Mouse (Mus musculus) stomach, postnatal 0 days (tissue): ENCODE data around the gene Ano10. TPM values are rescaled to one million over a fixed set of nuclear protein-coding genes. Genes with fewer than 3 reads are reported as not detected.
A peak's percentile ranks its signal among the peaks of the same experiment; 100 is the strongest.

Experiments used
- ATAC-seq: fragments of 200-750 bp; cut with Nextera tagmentation; 2 replicates; pipeline ENCODE4 v1.8.0; 2017; ENCODE audit not compliant: low FRiP score, low TSS enrichment
- DNase-seq: peaks from one replicate; pipeline ENCODE4 v3.0.0-alpha.2; 2016; ENCODE audit warnings: low spot score
- H3K27ac ChIP-seq: fragments of 300-500 bp; sonication (generic); replicated peaks from 2 replicates; pipeline ENCODE4 v1.5.1; 2014; ENCODE audit warnings: mild to moderate bottlenecking, control low read depth
- H3K27me3 ChIP-seq: fragments of 300-500 bp; sonication (generic); 2 replicates; pipeline ENCODE4 v1.6.1; 2014; ENCODE audit warnings: low read length; ENCODE audit not compliant: control insufficient read depth, insufficient read depth
- H3K36me3 ChIP-seq: fragments of 300-500 bp; sonication (generic); 2 replicates; pipeline ENCODE4 v1.6.1; 2014; ENCODE audit warnings: low read length, mixed read lengths; ENCODE audit not compliant: control insufficient read depth, insufficient read depth
- H3K4me1 ChIP-seq: fragments of 300-500 bp; sonication (generic); replicated peaks from 2 replicates; pipeline ENCODE4 v1.6.1; 2014; ENCODE audit warnings: antibody characterized with exemption; ENCODE audit not compliant: control insufficient read depth, insufficient read depth
- H3K4me2 ChIP-seq: fragments of 300-500 bp; sonication (generic); replicated peaks from 2 replicates; pipeline ENCODE4 v1.6.1; 2014; ENCODE audit warnings: low read depth, mild to moderate bottlenecking, control low read depth, moderate library complexity
- H3K4me3 ChIP-seq: fragments of 300-500 bp; sonication (generic); 2 replicates; pipeline ENCODE4 v1.5.1; 2014; ENCODE audit warnings: low read depth, low read length, control low read depth
- H3K9ac ChIP-seq: fragments of 300-500 bp; sonication (generic); 2 replicates; pipeline ENCODE4 v1.6.1; 2014; ENCODE audit warnings: mild to moderate bottlenecking, low read length, control low read depth, mixed read lengths
- H3K9me3 ChIP-seq: fragments of 300-500 bp; sonication (generic); 2 replicates; pipeline ENCODE4 v1.6.1; 2016; ENCODE audit warnings: low read length; ENCODE audit not compliant: control insufficient read depth
- CTCF ChIP-seq: IDR thresholded peaks from 2 replicates; pipeline ENCODE4 v1.5.1; 2016; ENCODE audit warnings: antibody characterized with exemption, low read depth, mild to moderate bottlenecking, moderate library complexity
- EP300 ChIP-seq: optimal IDR thresholded peaks from 2 replicates; pipeline ENCODE3; 2016; ENCODE audit warnings: antibody characterized with exemption
- WGBS: fragments of 180-500 bp; shearing (Covaris S2); extraction: QIAGEN DNeasy Blood & Tissue Kit; methylation state at CpG from one replicate; pipeline ENCODE4 v1.1.7; 2014; 5-methylcytosine and 5-hydroxymethylcytosine counted together
- polyA plus RNA-seq: library from polyadenylated mRNA; unstranded; fragments of >200 nt; fragmentation: Nextera tagmentation; extraction: Ambion mirVana; gene quantifications from 2 replicates; pipeline ENCODE4 v1.2.1, GENCODE M21; 2015

Gene Ano10
- polyA plus RNA-seq, 1 experiment from 2014 or later = 30.8 TPM

GRCm38 (mm10) chr9:122233316-122233971, 60.8 kb downstream of the Ano10 start:
- Histone ChIP-seq H3K27me3 (no peaks in the 10 kb centered on the region), H3K9me3 (no peaks in the 10 kb centered on the region), H3K9ac (no peak overlapping the region), H3K27ac (no peak overlapping the region), H3K4me2 (no peak overlapping the region), H3K4me3 (no peak overlapping the region), H3K36me3 (0 out of 2 replicates have a peak, but pooled peaks cover 4% of the 10 kb centered on the region), H3K4me1 (no peaks in the 10 kb centered on the region)
- TF ChIP-seq CTCF (no peak), EP300 (no peak)
- WGBS = 81% methylated on average over 8 of the region's 8 CpGs
- DNase-seq (no peak), ATAC-seq (no peak)

DNA sequence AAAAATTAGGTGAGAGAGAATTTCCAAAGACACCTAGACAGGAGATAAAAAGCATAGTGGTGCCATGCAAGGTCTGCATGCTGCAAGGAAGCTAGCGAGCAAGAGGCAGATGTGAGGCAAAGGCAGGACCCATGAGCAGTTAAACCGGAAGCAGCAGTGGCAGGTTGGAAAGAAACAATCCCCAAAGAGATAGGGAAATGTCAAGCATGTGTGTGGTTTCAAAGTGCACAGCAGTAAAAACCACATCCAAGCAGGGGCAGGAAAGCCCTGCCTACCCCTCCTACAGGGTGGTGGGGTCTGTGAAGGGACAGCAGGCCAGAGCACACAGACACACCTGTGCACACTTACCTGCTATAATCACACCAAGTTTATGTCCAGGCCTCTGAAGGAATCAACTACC, 61.3 kb downstream of the Ano10 start:
- H3K9me3 ChIP-seq = no peaks in the 10 kb centered on the region
- H3K4me3 ChIP-seq = no peak overlapping the region
- DNase-seq (no peak), ATAC-seq (no peak)
- WGBS = 67% methylated on average over 2 of the region's 2 CpGs
- TF ChIP-seq EP300 = no peak
- TF ChIP-seq CTCF = no peak
- 0 out of 2 replicates have a peak, but pooled peaks cover 4% of the 10 kb centered on the region for H3K36me3 ChIP-seq
- H3K4me1 ChIP-seq = no peaks in the 10 kb centered on the region
- no peak overlapping the region for H3K4me2 ChIP-seq
- no peak overlapping the region for H3K27ac ChIP-seq
- no peak overlapping the region for H3K9ac ChIP-seq
- no peaks in the 10 kb centered on the region for H3K27me3 ChIP-seq

GRCm38 (mm10) chr9:122230701-122231100, 63.5 kb downstream of the Ano10 start:
- TF ChIP-seq CTCF (no peak), EP300 (no peak)
- WGBS = 67% methylated on average over 4 of the region's 4 CpGs
- H3K27ac ChIP-seq = no peak overlapping the region
- no peaks in the 10 kb centered on the region for H3K9me3 ChIP-seq
- no peak for ATAC-seq
- no peak overlapping the region for H3K9ac ChIP-seq
- no peaks in the 10 kb centered on the region for H3K27me3 ChIP-seq
- H3K4me1 ChIP-seq = no peaks in the 10 kb centered on the region
- DNase-seq = no peak
- H3K4me2 ChIP-seq = no peak overlapping the region
- 0 out of 2 replicates have a peak, but pooled peaks cover 4% of the 10 kb centered on the region for H3K36me3 ChIP-seq
- no peak overlapping the region for H3K4me3 ChIP-seq

DNA sequence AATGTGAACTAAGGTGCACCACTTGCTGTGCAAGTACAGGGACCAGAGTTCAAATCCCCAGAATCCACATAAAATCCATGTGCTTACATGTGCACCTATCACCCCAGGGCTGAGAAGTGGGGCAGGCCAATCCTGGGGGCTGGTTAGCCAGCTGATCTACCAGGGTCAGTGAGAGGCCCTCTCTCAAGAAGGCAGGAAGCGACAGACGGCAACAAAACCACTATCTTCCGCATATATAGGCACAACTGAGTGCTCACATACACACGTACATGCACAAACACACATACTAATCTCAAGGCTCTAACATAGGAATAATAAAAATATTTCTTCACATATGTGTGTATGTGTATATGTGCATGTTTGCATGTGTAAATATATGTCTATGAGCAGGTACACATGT, 67.8 kb downstream of the Ano10 start:
- TF ChIP-seq CTCF = no peak
- no peak for TF ChIP-seq EP300
- no peak overlapping the region for H3K4me2 ChIP-seq
- H3K4me1 ChIP-seq = no peaks in the 10 kb centered on the region
- no peak overlapping the region for H3K9ac ChIP-seq
- H3K27me3 ChIP-seq = no peaks in the 10 kb centered on the region
- H3K27ac ChIP-seq = no peak overlapping the region
- H3K36me3 ChIP-seq = 0 out of 2 replicates have a peak, but pooled peaks cover 4% of the 10 kb centered on the region
- DNase-seq = no peak
- no peak for ATAC-seq
- no peaks in the 10 kb centered on the region for H3K9me3 ChIP-seq
- H3K4me3 ChIP-seq = no peak overlapping the region
- 93% methylated on average over 4 of the region's 4 CpGs for whole genome bisulfite sequencing

GRCm38 (mm10) chr9:122225309-122225708, 68.9 kb downstream of the Ano10 start:
- no peak overlapping the region for H3K4me2 ChIP-seq
- DNase-seq = no peak
- 51% methylated on average over 7 of the region's 7 CpGs for WGBS
- H3K4me3 ChIP-seq = no peak overlapping the region
- 0 out of 2 replicates have a peak, but pooled peaks cover 4% of the 10 kb centered on the region for H3K36me3 ChIP-seq
- no peaks in the 10 kb centered on the region for H3K27me3 ChIP-seq
- no peak overlapping the region for H3K27ac ChIP-seq
- peak; percentile 81 for TF ChIP-seq CTCF
- no peak for TF ChIP-seq EP300
- H3K9me3 ChIP-seq = no peaks in the 10 kb centered on the region
- no peak overlapping the region for H3K9ac ChIP-seq
- H3K4me1 ChIP-seq = no peaks in the 10 kb centered on the region
- ATAC-seq = no peak

GRCm38 (mm10) chr9:122223005-122223404, 71.2 kb downstream of the Ano10 start:
- H3K4me2 ChIP-seq = no peak overlapping the region
- H3K4me3 ChIP-seq = no peak overlapping the region
- H3K27ac ChIP-seq = no peak overlapping the region
- DNase-seq (no peak), ATAC-seq (no peak)
- H3K36me3 ChIP-seq = no peaks in the 10 kb centered on the region
- TF ChIP-seq CTCF (no peak), EP300 (no peak)
- H3K4me1 ChIP-seq = no peaks in the 10 kb centered on the region
- no peaks in the 10 kb centered on the region for H3K9me3 ChIP-seq
- no peak overlapping the region for H3K9ac ChIP-seq
- WGBS = 49% methylated on average over 8 of the region's 8 CpGs
- no peaks in the 10 kb centered on the region for H3K27me3 ChIP-seq
